Mouse (Mus musculus): ENCODE data around the gene Kctd5. TPM values are rescaled to one million over a fixed set of nuclear protein-coding genes. Genes with fewer than 3 reads are reported as not detected.

The Kctd5 gene
- total RNA-seq, 2 experiments from 2014 or later, result 67.0 to 68.4 TPM

DNA sequence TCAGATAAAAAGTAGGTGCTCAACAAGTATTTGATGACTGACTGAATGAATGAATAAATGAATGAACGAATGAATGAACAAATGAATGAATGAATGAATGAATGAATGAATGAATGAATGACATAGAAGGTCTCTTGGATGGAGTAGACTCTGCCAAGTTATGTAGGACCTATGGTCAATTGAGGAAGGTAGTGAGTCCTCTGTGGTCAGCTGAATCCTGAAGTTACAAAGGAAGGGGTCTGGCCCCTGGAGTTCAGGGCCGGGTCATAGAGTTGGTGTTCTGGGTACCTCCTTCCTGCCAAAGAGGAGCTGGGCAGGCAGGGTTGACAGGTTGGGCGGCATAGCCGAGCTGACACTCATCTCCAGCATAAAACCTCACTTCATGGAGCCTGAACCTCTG is 35.4 kb downstream of the Kctd5 start, which contains the start of gene Prss27:
Gene Prss27, plus strand, starts transcription at position 301 of the 400 bp plus-strand sequence.
- DNase-seq, result no peak
- intact Hi-C loops (cut with DNase I), result no loop called here

DNA sequence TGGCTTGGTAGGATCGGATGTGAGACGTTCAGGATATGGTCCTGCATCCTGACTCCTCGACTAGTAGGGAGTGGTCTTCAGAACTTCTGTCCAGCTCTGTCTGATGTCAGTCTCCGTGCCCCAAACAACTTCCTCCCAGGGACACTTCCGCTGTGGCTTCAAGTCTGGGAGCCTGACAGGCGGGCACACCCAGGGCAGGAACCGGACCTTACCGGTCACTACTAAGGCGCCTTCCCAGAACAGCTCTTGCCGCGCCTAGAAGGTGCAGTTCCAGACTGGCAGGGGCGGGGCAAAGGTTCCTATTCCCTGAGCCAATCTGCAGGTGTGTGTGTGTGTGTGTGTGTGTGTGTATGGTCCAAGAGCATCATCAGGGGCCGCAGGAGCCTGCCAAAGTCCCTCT is 35.9 kb downstream of the Kctd5 start:
- DNase-seq, result no peak
- intact Hi-C loops (cut with DNase I), result no loop called here

DNA sequence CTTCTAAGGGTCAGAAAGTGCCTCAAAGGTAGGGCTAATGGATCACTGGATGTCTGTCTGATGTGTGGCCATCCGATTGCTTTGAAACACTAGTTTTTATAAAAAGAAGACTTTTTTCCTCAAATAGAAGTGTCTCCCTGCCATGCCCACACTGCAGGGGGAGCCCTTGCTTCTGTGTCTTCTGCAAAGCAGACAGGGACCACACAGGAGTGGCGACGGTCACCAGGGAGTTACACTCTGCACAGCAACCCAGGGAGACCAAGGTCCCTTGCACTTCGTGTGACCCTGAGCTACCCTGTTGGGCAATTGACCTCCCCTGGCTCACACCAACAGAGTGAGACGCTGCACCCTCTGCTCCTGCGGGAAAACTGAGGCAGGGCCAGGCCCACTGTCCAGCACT is 36.3 kb downstream of the Kctd5 start:
- intact Hi-C loops (cut with DNase I), result no loop called here
- DNase-seq, result no peak

DNA sequence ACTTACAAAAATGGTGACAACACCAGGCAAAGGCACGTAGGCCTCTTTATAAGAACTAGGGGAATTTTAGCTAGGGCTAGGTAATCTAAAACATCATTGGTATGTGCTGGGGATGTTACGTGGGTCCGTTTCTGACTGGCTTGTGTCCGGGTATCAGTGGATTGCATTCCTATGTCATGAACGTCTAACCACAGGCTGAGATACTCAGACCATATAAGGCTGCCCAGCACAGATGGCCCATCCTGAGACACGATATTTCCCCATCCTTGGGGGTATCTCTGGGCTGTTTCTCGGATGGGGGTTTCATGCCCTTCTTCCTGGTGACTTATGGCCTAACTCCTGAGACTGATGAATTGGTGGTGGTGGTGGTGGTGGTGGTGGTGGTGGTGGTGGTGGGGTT is 38.2 kb downstream of the Kctd5 start:
- no peak for DNase-seq
- intact Hi-C loops (cut with DNase I), result no loop called here

DNA sequence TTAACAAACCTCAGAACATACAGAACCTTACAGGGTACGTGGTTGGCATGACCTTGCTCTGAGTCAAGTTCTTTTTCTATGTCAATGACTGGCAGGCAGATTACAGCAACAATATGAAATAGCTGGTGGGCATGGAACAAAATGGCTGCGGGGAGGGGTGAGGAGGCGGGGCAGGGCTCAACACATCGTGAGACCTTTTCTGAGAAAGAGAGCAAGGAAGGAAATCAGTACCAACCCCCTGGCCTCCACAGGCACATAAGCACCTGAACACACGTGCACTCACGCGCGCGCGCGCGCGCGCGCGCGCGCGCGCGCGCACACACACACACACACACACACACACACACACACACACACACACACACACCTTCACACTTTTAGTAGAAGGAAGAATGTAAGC is 42.7 kb downstream of the Kctd5 start:
- no peak for DNase-seq
- intact Hi-C loops (cut with DNase I), result no loop called here

DNA sequence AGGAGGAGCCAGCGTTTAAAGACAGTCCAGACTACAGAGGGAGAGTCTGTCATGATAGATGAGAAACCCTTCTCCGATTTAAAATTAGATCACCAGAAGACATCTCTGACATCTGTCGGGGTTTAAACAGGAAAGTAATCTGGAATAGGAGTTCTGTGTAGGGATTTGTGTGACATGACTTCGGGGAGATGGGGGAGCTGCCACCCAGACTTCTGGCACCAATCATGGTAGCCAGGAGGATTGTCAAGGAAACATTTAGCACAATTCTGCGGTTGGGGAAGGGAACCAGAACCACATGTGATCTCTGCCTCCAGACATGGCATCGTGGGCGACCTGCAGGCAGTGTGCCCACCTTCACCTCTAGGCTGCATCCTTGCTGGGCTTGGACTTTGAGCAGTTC is 43.8 kb downstream of the Kctd5 start:
- intact Hi-C loops (cut with DNase I), result no loop called here
- no peak for DNase-seq

DNA sequence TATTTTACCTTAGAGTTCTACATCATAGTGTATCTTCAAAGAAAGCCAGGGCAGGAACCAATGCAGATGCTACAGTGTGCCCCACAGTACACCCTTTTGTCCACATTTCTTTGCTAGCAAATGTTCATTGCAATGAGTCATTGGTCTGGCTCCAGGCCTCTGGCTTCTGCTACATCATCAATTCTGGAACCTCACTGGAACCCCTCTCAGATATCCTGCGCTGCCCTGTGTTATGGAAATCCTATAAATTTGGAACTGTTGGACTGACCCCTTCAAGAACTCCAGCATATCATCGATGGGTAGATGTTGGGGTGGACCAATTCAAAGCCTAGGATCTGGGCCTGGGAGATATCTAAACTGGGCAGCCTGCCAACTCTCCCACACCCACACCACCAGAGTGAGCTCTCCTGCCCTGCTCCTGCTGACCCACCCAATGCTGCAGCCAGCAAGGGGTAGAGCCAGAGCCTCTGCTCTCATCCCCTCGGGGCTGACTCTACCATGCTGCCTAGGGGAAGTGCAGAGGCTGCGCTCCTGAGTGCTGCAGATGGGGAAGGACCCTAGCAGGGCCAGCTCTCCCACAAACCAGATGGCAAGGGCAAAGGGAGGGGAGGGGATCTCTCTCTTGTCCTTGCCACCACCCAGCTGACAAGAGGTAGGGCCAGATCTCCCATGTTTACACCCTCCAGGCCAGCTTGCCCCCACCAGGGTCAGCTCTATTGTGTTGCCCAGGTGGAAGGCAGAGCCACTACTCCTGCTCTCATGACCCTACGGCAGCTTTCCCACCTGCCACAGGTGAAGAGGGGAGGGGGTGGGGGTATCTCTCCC is 51.7 kb downstream of the Kctd5 start:
- no peak for DNase-seq

DNA sequence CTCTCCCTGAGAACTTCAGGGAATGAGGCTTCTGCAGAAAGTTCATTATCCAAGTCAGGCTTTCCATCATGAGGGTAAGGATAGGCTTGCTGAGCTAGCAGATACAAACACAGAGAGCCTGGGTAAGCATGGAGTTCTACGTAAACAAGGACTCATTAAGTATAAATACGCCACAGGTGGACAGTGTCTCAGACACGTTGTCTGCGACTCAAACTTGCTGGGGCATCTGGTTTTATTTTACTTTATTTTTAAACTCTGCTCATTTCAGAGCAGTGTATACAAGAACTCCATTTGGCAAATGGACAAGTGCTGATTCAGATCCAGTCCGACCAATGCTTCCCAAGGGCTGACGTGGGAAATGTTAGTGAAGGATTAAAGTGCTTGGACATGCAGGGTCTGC is 52.6 kb downstream of the Kctd5 start:
- DNase-seq, result no peak
- intact Hi-C loops (cut with DNase I), result no loop called here

More for the DNA sequence above, 51.7 kb downstream of the Kctd5 start:
- intact Hi-C loops (cut with DNase I), result no loop called here

DNA sequence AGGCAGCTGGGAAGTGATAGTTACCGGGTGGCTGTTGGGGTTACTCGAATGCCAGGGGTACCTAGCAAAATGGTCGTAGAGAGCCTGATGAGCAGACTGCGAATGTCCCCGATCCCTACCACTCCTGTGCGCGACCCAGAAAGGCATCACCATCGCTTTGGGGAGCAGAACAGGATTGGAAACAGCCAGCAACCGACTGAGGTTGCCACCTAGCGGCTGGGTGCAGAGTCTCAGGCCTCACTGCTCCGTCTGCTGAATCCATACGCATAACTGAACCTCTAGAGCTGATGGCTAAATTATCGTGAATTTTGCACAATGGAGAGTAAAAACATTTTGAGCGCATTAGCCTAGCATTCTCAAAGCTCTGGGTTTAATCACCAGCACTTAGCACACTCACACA is 57.6 kb downstream of the Kctd5 start:
- intact Hi-C loops (cut with DNase I), result no loop called here
- DNase-seq, result no peak

DNA sequence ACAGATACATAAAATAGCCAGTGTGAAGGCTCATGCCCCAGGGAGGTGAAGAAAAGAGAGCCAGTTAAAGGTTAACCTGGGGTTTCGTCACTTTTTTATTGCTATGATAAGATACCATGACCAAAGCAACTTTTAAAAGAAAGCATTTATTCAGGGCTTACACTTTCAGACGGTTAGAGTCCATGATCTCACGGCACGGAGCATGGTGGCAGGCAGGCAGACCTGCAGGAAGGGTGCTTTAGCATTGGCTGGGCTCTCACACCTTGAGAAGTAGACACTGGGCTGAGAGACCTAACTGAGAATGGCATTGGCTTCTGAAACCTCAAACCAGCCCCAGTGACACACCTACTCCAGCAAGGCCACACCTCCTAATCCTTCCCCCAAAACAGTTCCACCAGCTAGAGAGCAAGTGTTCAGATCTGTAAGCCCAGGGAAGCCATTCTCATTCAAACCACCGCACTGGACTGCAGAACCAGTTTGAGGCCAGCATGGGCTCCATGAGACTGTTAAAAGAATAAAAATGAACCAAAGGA is 58.8 kb downstream of the Kctd5 start:
- no peak for DNase-seq
- intact Hi-C loops (cut with DNase I), result no loop called here

DNA sequence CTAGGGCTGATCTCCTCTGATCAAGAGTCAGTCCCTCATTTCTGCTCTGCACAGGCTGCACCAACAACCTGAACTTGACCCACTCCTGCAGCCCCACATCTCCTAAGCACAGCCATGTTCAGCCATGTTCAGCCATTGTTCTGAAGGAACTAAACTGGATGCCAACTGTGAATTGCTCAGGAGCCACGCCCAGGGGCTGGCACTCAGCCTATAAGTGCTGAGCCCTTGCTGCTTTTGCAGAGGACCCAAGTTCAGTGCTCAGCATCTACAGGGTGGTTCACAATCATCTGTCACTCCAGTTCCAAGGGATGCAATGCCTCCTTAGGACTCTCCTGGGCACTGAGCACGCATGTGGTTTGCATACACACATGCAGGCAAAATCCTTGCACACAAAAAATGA is 60.4 kb downstream of the Kctd5 start:
- intact Hi-C loops (cut with DNase I), result no loop called here
- no peak for DNase-seq

DNA sequence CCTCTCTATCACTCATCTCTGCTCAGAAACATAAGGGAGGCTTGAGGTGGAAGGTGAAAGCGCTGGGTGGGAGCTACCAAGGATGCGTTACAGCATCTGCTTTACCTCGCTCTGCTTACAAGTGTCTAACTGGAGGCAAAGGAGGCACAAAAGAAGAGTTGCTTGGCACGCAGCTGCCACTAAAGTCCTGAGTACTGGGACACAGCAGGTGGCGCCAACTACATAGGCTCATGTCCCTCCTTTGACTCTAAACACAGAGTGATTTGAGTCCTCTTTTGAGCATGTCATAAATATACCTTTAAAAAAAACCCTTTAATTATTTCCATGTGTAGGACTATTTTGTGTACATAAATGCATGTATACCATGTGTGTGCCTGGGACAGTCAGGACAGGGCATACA is 63.7 kb downstream of the Kctd5 start:
- DNase-seq, result no peak
- intact Hi-C loops (cut with DNase I), result no loop called here

DNA sequence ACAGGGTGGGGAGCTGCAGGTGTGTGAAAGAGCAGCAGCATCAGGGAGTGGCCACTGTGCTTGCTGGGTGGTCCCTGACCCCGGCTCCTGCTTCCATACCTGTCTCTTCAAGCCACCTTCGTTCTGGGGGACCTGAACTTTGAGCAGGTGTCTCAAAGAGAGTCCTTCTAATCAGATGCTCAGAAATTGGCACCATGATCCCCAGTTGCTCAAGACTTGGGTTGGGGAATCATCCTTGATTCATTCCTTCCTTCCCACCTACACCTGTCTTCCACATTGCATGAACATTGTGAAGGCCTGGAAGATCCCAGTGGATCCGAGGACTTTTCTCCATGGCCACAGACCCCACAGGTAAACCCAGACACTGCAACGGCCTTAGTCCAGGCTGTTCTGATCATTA is 65.2 kb downstream of the Kctd5 start:
- intact Hi-C loops (cut with DNase I), result no loop called here
- no peak for DNase-seq

DNA sequence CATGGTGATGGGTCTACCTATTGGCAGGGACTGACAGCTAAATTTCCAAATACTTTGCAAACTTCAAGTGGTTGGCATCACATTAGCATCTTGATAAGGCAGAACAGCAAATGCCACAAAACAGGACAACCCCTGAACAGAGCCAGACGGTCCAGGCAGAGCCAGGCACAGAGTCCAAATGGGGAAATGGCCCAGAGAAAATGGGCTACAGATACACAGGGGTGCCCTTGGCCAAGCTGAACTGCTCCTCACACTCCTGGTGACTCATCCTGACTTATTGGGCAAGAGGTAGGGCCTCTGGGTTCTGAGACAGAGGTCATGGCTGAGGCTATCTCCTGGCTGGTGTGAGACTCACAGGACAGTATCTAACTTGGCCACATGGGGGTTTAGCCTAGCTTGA is 65.9 kb downstream of the Kctd5 start:
- intact Hi-C loops (cut with DNase I), result no loop called here
- DNase-seq, result no peak

DNA sequence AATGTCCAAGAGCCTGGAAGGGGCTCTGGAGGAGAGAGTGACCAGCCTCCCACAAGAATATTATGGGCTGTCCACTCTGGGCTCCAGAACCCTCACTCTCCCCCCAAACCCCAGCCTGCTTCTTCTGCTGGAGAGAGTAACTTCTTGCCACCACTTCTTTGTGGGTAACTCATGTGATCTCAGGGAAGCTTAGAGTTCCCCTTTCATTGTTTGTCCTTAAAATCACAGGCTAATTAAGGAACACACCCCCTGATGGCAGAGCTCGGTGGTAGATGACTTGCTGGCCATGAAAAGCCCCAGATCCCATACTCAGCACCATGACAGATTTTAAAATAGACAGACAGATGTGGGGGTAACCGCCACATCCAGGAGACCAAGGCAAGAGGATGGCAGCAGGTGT is 66.4 kb downstream of the Kctd5 start:
- DNase-seq, result no peak
- intact Hi-C loops (cut with DNase I), result no loop called here

DNA sequence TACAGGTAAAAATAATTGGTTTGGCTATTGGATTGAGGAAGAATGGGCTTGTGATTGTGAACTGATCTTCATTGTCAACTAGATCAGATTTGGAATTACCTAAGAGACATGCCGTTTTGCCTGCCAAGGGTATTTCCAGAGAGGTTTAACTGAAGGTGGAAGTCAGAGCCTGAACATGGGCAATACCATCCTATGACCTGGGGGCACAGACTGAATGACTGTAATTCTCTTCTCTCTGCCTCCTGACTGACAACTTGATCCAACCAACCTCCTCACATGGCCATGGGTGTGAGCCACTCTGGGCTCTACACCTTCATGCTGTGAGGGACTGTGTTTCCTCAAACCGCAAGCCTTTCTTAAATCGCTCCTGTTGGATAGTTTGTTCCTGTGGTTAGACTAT is 68.2 kb downstream of the Kctd5 start:
- no peak for DNase-seq
- intact Hi-C loops (cut with DNase I), result no loop called here

DNA sequence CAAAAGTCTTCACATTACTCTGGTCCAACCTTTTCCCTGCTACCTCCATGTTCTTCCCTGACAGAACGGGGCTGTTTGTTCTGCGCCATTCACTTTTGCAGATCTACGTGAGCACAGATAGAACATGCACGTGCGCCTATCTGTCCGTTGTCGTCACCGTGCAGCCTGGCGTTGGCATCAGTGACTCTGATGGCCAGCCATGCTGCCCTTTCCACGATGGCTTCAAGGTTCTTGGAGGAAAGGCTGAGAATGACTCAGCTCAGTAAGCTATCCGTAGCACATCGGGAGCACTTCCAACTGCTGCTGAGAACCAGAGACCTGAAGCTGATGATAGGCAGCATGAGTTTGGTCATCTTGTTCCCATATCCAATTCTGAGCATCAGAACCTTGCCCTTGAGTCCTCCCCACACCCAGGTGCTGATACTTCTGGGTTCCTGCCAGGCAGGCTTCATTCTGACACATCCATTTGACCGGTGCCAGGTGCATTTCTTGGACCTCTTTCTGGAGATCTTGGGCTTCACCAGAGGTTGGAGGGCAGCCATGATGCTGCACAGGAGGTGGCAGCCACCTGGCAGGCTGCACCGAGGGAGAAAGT is 69.1 kb downstream of the Kctd5 start:
- intact Hi-C loops (cut with DNase I), result no loop called here
- DNase-seq, result no peak

DNA sequence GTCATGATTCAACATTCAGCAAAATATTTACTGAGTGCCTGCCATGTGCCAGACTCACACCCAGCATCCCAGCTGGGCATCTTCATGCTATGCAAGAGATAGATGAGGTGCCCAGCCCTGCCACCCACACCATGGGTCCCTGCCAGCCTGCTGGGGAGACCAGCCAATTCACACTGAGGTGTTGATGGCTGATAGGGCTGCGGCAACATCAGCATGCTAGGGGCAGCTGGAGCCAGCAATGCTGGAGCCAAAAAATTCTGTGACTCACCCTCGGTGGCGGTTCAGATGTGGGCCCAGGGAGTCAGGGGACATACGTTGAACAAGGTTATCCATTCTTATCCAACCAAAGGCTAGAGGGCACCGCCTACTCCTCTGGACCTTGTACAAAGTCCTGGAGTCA is 72.9 kb downstream of the Kctd5 start:
- DNase-seq, result peak; percentile 35
- intact Hi-C loops (cut with DNase I), result no loop called here

DNA sequence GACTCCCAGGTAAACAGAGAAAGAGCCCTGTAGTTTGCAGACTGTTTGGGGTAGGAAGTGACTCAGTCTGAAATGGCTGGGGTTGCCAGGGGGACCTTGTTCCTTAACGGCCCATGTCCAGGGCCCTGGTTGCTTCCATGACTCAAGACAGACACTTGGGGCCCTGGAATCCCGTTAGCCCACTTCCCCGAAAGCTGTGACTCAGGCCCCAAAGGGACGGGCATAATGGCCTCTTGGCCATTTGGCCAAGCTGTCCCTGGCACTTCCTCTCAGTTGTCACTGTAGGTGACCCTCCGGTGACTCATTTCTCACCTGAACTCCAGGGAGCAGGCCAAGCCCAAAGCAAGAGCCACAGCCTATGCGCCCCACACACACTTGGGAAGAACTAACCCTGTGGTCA is 74.9 kb downstream of the Kctd5 start:
- intact Hi-C loops (cut with DNase I), result no loop called here

DNA sequence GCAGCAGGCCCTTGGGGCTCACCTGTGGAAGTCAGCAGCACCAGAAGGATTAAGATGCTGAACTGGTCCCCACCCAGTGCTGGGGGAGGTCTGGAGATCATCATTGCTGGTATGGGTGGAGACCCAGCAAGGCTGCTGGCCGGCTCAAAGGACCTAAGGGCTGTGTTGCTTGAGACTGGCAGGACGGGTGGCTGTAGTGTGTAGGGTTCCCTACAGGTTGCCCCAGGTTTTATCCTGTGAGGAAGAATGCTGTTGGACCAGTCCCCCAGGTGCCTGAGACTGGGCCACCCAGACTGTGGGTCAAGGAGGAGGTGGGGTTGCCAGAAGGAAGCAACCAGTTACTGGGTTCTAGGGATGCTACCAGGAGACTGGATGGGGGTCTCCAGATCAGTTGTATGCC is 75.4 kb downstream of the Kctd5 start, which contains the start of gene Prss22:
Gene Prss22, minus strand, starts transcription at position 200 of the 400 bp plus-strand sequence.
- intact Hi-C loops (cut with DNase I), result no loop called here
- DNase-seq, result no peak

More for the DNA sequence above, 74.9 kb downstream of the Kctd5 start:
- no peak for DNase-seq

Measured in left cerebral cortex, postnatal 4 days (tissue).